Mouse (Mus musculus) liver, adult 2 months (tissue): ENCODE data around the gene Hc. TPM values are rescaled to one million over a fixed set of nuclear protein-coding genes. Genes with fewer than 3 reads are reported as not detected.
A peak's percentile ranks its signal among the peaks of the same experiment; 100 is the strongest.

Source experiments
- DNase-seq: peaks from one replicate; pipeline ENCODE4 v3.0.0-alpha.2; 2011; ENCODE audit warnings: low read depth, low spot score; ENCODE audit errors: extremely low read depth
- H3K27ac ChIP-seq: fragments of 200-500 bp; replicated peaks from 2 replicates; pipeline ENCODE4 v1.5.1; 2012; ENCODE audit warnings: low read depth, mild to moderate bottlenecking, control low read depth, inconsistent platforms, low read length; ENCODE audit not compliant: insufficient read depth
- H3K27me3 ChIP-seq: fragments of 200-500 bp; 2 replicates; pipeline ENCODE4 v1.6.1; 2012; ENCODE audit warnings: mild to moderate bottlenecking, moderate library complexity, low read length, inconsistent platforms; ENCODE audit not compliant: control insufficient read depth, insufficient read depth
- H3K36me3 ChIP-seq: fragments of 200-500 bp; 2 replicates; pipeline ENCODE4 v1.6.1; 2012; ENCODE audit warnings: low read length, inconsistent platforms; ENCODE audit not compliant: control insufficient read depth, insufficient read depth
- H3K4me1 ChIP-seq: fragments of 200-500 bp; 2 replicates; pipeline ENCODE4 v1.6.1; 2011; ENCODE audit warnings: low read length; ENCODE audit not compliant: control insufficient read depth, insufficient read depth
- H3K4me3 ChIP-seq: fragments of 200-500 bp; 2 replicates; pipeline ENCODE4 v1.5.1; 2011; ENCODE audit warnings: low read depth, mild to moderate bottlenecking, control low read depth, low read length, moderate library complexity; ENCODE audit not compliant: insufficient read depth
- H3K79me2 ChIP-seq: fragments of 200-500 bp; 2 replicates; pipeline ENCODE4 v1.6.1; 2012; ENCODE audit warnings: inconsistent platforms, mild to moderate bottlenecking, low read length, moderate library complexity; ENCODE audit not compliant: control insufficient read depth, insufficient read depth
- H3K9ac ChIP-seq: fragments of 200-500 bp; 2 replicates; pipeline ENCODE4 v1.6.1; 2012; ENCODE audit warnings: low read depth, mild to moderate bottlenecking, control low read depth, inconsistent platforms, low read length
- CTCF ChIP-seq: fragments of 200-500 bp; IDR thresholded peaks from 2 replicates; pipeline ENCODE4 v1.5.1; 2011; ENCODE audit warnings: low read depth, low read length, control low read depth
- POLR2A ChIP-seq: fragments of 200-500 bp; IDR thresholded peaks from 2 replicates; pipeline ENCODE4 v1.6.1; 2011; ENCODE audit warnings: low read length, control low read depth; ENCODE audit not compliant: insufficient read depth; ENCODE audit errors: extremely low read depth
- WGBS: fragments of 180-500 bp; shearing (Covaris S2); methylation state at CpG from one replicate; pipeline ENCODE4 v1.1.7; 2018; 5-methylcytosine and 5-hydroxymethylcytosine counted together
- polyA plus RNA-seq: library from polyadenylated mRNA; depleted of rRNA; stranded (reverse); fragments of >200 nt; gene quantifications from 2 replicates; pipeline ENCODE4 v1.2.3, GENCODE M21; 2012
- total RNA-seq: library from RNA; depleted of rRNA; stranded (reverse); fragments of >200 nt; gene quantifications from 2 replicates; pipeline ENCODE4 v1.2.3, GENCODE M21; 2014

The Hc gene
- total and polyA plus RNA-seq, 2 experiments: 139 to 594 TPM

GRCm38 (mm10) chr2:35087418-35087817 lies 26.2 kb upstream of the Hc start:
- WGBS: 81% methylated on average over 4 of the region's 4 CpGs

GRCm38 (mm10) chr2:35079166-35079565 lies 17.9 kb upstream of the Hc start:
- Histone ChIP-seq H3K36me3 (peaks cover 11% of the 10 kb centered on the region; the same call in 1 of the 2 replicates), H3K27me3 (no peaks in the 10 kb centered on the region), H3K79me2 (no peaks in the 10 kb centered on the region), H3K4me1 (peaks cover 3% of the 10 kb centered on the region; the same call in 1 of the 2 replicates), H3K27ac (no peak overlapping the region), H3K4me3 (no peak overlapping the region), H3K9ac (no peak overlapping the region)
- TF ChIP-seq POLR2A (no peak), CTCF (no peak)
- DNase-seq: no peak
- WGBS: 69% methylated on average over 6 of the region's 6 CpGs

More at GRCm38 (mm10) chr2:35087418-35087817, 26.2 kb upstream of the Hc start:
- no peak for TF ChIP-seq POLR2A
- TF ChIP-seq CTCF: no peak
- Histone ChIP-seq H3K4me3 (no peak overlapping the region), H3K9ac (no peak overlapping the region), H3K36me3 (peaks cover 60% of the 10 kb centered on the region), H3K27ac (no peak overlapping the region), H3K27me3 (no peaks in the 10 kb centered on the region), H3K79me2 (no peaks in the 10 kb centered on the region), H3K4me1 (no peaks in the 10 kb centered on the region)
- DNase-seq: no peak

- Histone ChIP-seq H3K4me3 (no peak overlapping the region), H3K9ac (no peak overlapping the region), H3K79me2 (no peaks in the 10 kb centered on the region), H3K27me3 (no peaks in the 10 kb centered on the region), H3K4me1 (peaks cover 16% of the 10 kb centered on the region), H3K27ac (peak overlapping the region; percentile 70), H3K36me3 (no peaks in the 10 kb centered on the region)
- DNase-seq: no peak
- WGBS: 73% methylated on average over 3 of the region's 3 CpGs
- TF ChIP-seq CTCF (no peak), POLR2A (no peak)
Observed at GRCm38 (mm10) chr2:35074328-35074727, 13.1 kb upstream of the Hc start.

GRCm38 (mm10) chr2:35072547-35072946 lies 11.3 kb upstream of the Hc start:
- no peak overlapping the region for H3K9ac ChIP-seq
- H3K79me2 ChIP-seq: no peaks in the 10 kb centered on the region
- no peak overlapping the region for H3K4me3 ChIP-seq
- no peak for DNase-seq
- H3K36me3 ChIP-seq: no peaks in the 10 kb centered on the region
- H3K27me3 ChIP-seq: no peaks in the 10 kb centered on the region
- H3K27ac ChIP-seq: no peak overlapping the region
- no peak for TF ChIP-seq POLR2A
- no peak for TF ChIP-seq CTCF
- peaks cover 20% of the 10 kb centered on the region for H3K4me1 ChIP-seq
- WGBS: 88% methylated on average over 2 of the region's 2 CpGs

- Histone ChIP-seq H3K9ac (no peak overlapping the region), H3K79me2 (peaks cover 3% of the 10 kb centered on the region; the same call in 1 of the 2 replicates), H3K27me3 (no peaks in the 10 kb centered on the region), H3K4me3 (no peak overlapping the region), H3K27ac (peak overlapping the region; percentile 50; the same call in 1 of the 2 replicates), H3K36me3 (no peaks in the 10 kb centered on the region), H3K4me1 (peaks cover 18% of the 10 kb centered on the region)
- no peak for DNase-seq
- WGBS: 83% methylated on average over 4 of the region's 4 CpGs
- TF ChIP-seq CTCF (no peak), POLR2A (no peak)
Observed at GRCm38 (mm10) chr2:35070275-35070674, 9.0 kb upstream of the Hc start.

- WGBS: 43% methylated on average over 1 of the region's 1 CpGs
- H3K4me3 ChIP-seq: no peak overlapping the region
Observed at GRCm38 (mm10) chr2:35069124-35069523, 7.9 kb upstream of the Hc start.

More at GRCm38 (mm10) chr2:35069124-35069523, 7.9 kb upstream of the Hc start:
- H3K27ac ChIP-seq: peak overlapping the region; percentile 50
- no peaks in the 10 kb centered on the region for H3K36me3 ChIP-seq
- no peak overlapping the region for H3K9ac ChIP-seq
- peak; percentile 81 for DNase-seq
- peaks cover 3% of the 10 kb centered on the region; the same call in 1 of the 2 replicates for H3K79me2 ChIP-seq
- H3K4me1 ChIP-seq: peaks cover 21% of the 10 kb centered on the region
- H3K27me3 ChIP-seq: no peaks in the 10 kb centered on the region
- TF ChIP-seq POLR2A: no peak
- TF ChIP-seq CTCF: no peak
